Mouse (Mus musculus) embryonic facial prominence, embryonic 13.5 days (tissue): Measurements from ENCODE around the gene Egfem1. TPM values are rescaled to one million over a fixed set of nuclear protein-coding genes. Genes with fewer than 3 reads are reported as not detected.
A peak's percentile ranks its signal among the peaks of the same experiment; 100 is the strongest.

Source experiments
- ATAC-seq: fragments of 200-750 bp; cut with Nextera tagmentation; 2 replicates; pipeline ENCODE4 v1.8.0; 2017; ENCODE audit warnings: low read depth; ENCODE audit not compliant: insufficient number of reproducible peaks, insufficient read depth, low FRiP score, low TSS enrichment
- H3K27ac ChIP-seq: fragments of 300-500 bp; sonication (generic); 2 replicates; pipeline ENCODE4 v1.5.1; 2015; ENCODE audit warnings: moderate library complexity, mild to moderate bottlenecking, inconsistent platforms
- H3K27me3 ChIP-seq: fragments of 300-500 bp; sonication (generic); 2 replicates; pipeline ENCODE4 v1.6.1; 2015; ENCODE audit warnings: mild to moderate bottlenecking, inconsistent platforms
- H3K36me3 ChIP-seq: fragments of 300-500 bp; sonication (generic); 2 replicates; pipeline ENCODE4 v1.6.1; 2015; ENCODE audit warnings: mild to moderate bottlenecking, inconsistent platforms
- H3K4me1 ChIP-seq: fragments of 300-500 bp; sonication (generic); 2 replicates; pipeline ENCODE4 v1.6.1; 2015; ENCODE audit warnings: inconsistent platforms
- H3K4me2 ChIP-seq: fragments of 300-500 bp; sonication (generic); 2 replicates; pipeline ENCODE4 v1.6.1; 2015; ENCODE audit warnings: moderate library complexity, mild to moderate bottlenecking, inconsistent platforms
- H3K4me3 ChIP-seq: fragments of 300-500 bp; sonication (generic); 2 replicates; pipeline ENCODE4 v1.5.1; 2015; ENCODE audit warnings: mild to moderate bottlenecking, inconsistent platforms
- H3K9ac ChIP-seq: fragments of 300-500 bp; sonication (generic); 2 replicates; pipeline ENCODE4 v1.6.1; 2015; ENCODE audit warnings: mild to moderate bottlenecking, inconsistent platforms
- H3K9me3 ChIP-seq: fragments of 300-500 bp; sonication (generic); 2 replicates; pipeline ENCODE4 v1.6.1; 2016; ENCODE audit warnings: inconsistent platforms
- WGBS: fragments of 180-500 bp; shearing (Covaris S2); methylation state at CpG from one replicate; pipeline ENCODE4 v1.1.7; 2015; ENCODE audit warnings: mixed read lengths; 5-methylcytosine and 5-hydroxymethylcytosine counted together
- polyA plus RNA-seq: library from polyadenylated mRNA; unstranded; fragments of >200 nt; fragmentation: Nextera tagmentation; extraction: Ambion mirVana; gene quantifications from 2 replicates; pipeline ENCODE4 v1.2.1, GENCODE M21; 2015

Gene Egfem1
- polyA plus RNA-seq, 1 experiment from 2014 or later = 1.4 TPM

- Histone ChIP-seq H3K9me3 (no peaks in the 10 kb centered on the region), H3K27me3 (peaks cover 81% of the 10 kb centered on the region), H3K4me3 (peak overlapping the region; percentile 51), H3K4me2 (peak overlapping the region; percentile 94), H3K9ac (peak overlapping the region; percentile 51; the same call in 1 of the 2 replicates), H3K36me3 (no peaks in the 10 kb centered on the region), H3K27ac (no peak overlapping the region), H3K4me1 (peaks cover 20% of the 10 kb centered on the region)
- peak; percentile 71 for ATAC-seq
- WGBS = under 1% methylated on average over 50 of the region's 59 CpGs
Observed at GRCm38 (mm10) chr3:29082296-29082995, 623 bp downstream of the Egfem1 start.

GRCm38 (mm10) chr3:29082996-29083350, 1.1 kb downstream of the Egfem1 start:
- WGBS = 6% methylated on average over 12 of the region's 12 CpGs
- 0 out of 2 replicates have a peak overlapping the region, but pooled peaks have one; percentile 51 for H3K9ac ChIP-seq

GRCm38 (mm10) chr3:29098467-29098866, 16.6 kb downstream of the Egfem1 start:
- Histone ChIP-seq H3K9ac (no peak overlapping the region), H3K36me3 (no peaks in the 10 kb centered on the region), H3K9me3 (no peaks in the 10 kb centered on the region), H3K4me3 (no peak overlapping the region), H3K4me2 (no peak overlapping the region), H3K27me3 (no peaks in the 10 kb centered on the region), H3K27ac (no peak overlapping the region), H3K4me1 (no peaks in the 10 kb centered on the region)
- ATAC-seq = no peak
- 66% methylated on average over 2 of the region's 2 CpGs for WGBS

More at GRCm38 (mm10) chr3:29082996-29083350, 1.1 kb downstream of the Egfem1 start:
- H3K9me3 ChIP-seq = no peaks in the 10 kb centered on the region
- peaks cover 81% of the 10 kb centered on the region for H3K27me3 ChIP-seq
- no peak overlapping the region for H3K27ac ChIP-seq
- peak overlapping the region; percentile 51 for H3K4me3 ChIP-seq
- H3K4me2 ChIP-seq = peak overlapping the region; percentile 94
- H3K36me3 ChIP-seq = no peaks in the 10 kb centered on the region
- H3K4me1 ChIP-seq = peaks cover 20% of the 10 kb centered on the region
- no peak for ATAC-seq

GRCm38 (mm10) chr3:29106016-29106723, 24.3 kb downstream of the Egfem1 start:
- H3K27me3 ChIP-seq = no peaks in the 10 kb centered on the region
- no peak overlapping the region for H3K9ac ChIP-seq
- H3K9me3 ChIP-seq = no peaks in the 10 kb centered on the region
- no peak overlapping the region for H3K4me3 ChIP-seq
- ATAC-seq = no peak
- no peak overlapping the region for H3K4me2 ChIP-seq
- H3K27ac ChIP-seq = no peak overlapping the region
- 70% methylated on average over 3 of the region's 3 CpGs for whole genome bisulfite sequencing
- H3K4me1 ChIP-seq = no peaks in the 10 kb centered on the region
- H3K36me3 ChIP-seq = no peaks in the 10 kb centered on the region

GRCm38 (mm10) chr3:29107134-29107533, 25.3 kb downstream of the Egfem1 start:
- no peak for ATAC-seq
- Histone ChIP-seq H3K4me3 (no peak overlapping the region), H3K4me2 (no peak overlapping the region), H3K9ac (no peak overlapping the region), H3K36me3 (no peaks in the 10 kb centered on the region), H3K9me3 (no peaks in the 10 kb centered on the region), H3K4me1 (no peaks in the 10 kb centered on the region), H3K27me3 (no peaks in the 10 kb centered on the region), H3K27ac (no peak overlapping the region)
- WGBS = 76% methylated on average over 1 of the region's 1 CpGs

GRCm38 (mm10) chr3:29110321-29110720, 28.5 kb downstream of the Egfem1 start:
- 82% methylated on average over 2 of the region's 2 CpGs for WGBS
- no peaks in the 10 kb centered on the region for H3K9me3 ChIP-seq
- H3K4me2 ChIP-seq = no peak overlapping the region
- H3K4me3 ChIP-seq = no peak overlapping the region
- ATAC-seq = no peak
- H3K4me1 ChIP-seq = no peaks in the 10 kb centered on the region
- H3K27ac ChIP-seq = no peak overlapping the region
- H3K9ac ChIP-seq = no peak overlapping the region
- H3K27me3 ChIP-seq = no peaks in the 10 kb centered on the region
- H3K36me3 ChIP-seq = no peaks in the 10 kb centered on the region

GRCm38 (mm10) chr3:29114517-29114916, 32.7 kb downstream of the Egfem1 start:
- no peak overlapping the region for H3K27ac ChIP-seq
- H3K4me2 ChIP-seq = no peak overlapping the region
- H3K4me1 ChIP-seq = no peaks in the 10 kb centered on the region
- no peaks in the 10 kb centered on the region for H3K27me3 ChIP-seq
- no peaks in the 10 kb centered on the region for H3K9me3 ChIP-seq
- no peak overlapping the region for H3K9ac ChIP-seq
- H3K4me3 ChIP-seq = no peak overlapping the region
- ATAC-seq = no peak
- no peaks in the 10 kb centered on the region for H3K36me3 ChIP-seq
- 81% methylated on average over 3 of the region's 3 CpGs for WGBS

GRCm38 (mm10) chr3:29117379-29117778, 35.6 kb downstream of the Egfem1 start:
- Histone ChIP-seq H3K27me3 (no peaks in the 10 kb centered on the region), H3K4me2 (no peak overlapping the region), H3K36me3 (no peaks in the 10 kb centered on the region), H3K27ac (no peak overlapping the region), H3K9ac (no peak overlapping the region), H3K9me3 (no peaks in the 10 kb centered on the region), H3K4me1 (no peaks in the 10 kb centered on the region), H3K4me3 (no peak overlapping the region)
- WGBS = 49% methylated on average over 1 of the region's 1 CpGs
- no peak for ATAC-seq

GRCm38 (mm10) chr3:29122556-29122955, 40.7 kb downstream of the Egfem1 start:
- H3K4me3 ChIP-seq = no peak overlapping the region
- H3K27ac ChIP-seq = no peak overlapping the region
- no peaks in the 10 kb centered on the region for H3K36me3 ChIP-seq
- no peaks in the 10 kb centered on the region for H3K9me3 ChIP-seq
- ATAC-seq = no peak
- no peak overlapping the region for H3K9ac ChIP-seq
- no peak overlapping the region for H3K4me2 ChIP-seq
- WGBS = 63% methylated on average over 1 of the region's 1 CpGs
- no peaks in the 10 kb centered on the region for H3K27me3 ChIP-seq
- no peaks in the 10 kb centered on the region for H3K4me1 ChIP-seq

GRCm38 (mm10) chr3:29132054-29132931, 50.5 kb downstream of the Egfem1 start:
- H3K36me3 ChIP-seq = no peaks in the 10 kb centered on the region
- H3K4me2 ChIP-seq = no peak overlapping the region
- H3K9ac ChIP-seq = no peak overlapping the region
- peaks cover 10% of the 10 kb centered on the region for H3K4me1 ChIP-seq
- 81% methylated on average over 2 of the region's 2 CpGs for WGBS
- peaks cover 13% of the 10 kb centered on the region for H3K27me3 ChIP-seq
- H3K9me3 ChIP-seq = no peaks in the 10 kb centered on the region
- no peak overlapping the region for H3K4me3 ChIP-seq
- ATAC-seq = no peak
- H3K27ac ChIP-seq = no peak overlapping the region

- Histone ChIP-seq H3K27me3 (peaks cover 16% of the 10 kb centered on the region), H3K27ac (no peak overlapping the region), H3K9ac (no peak overlapping the region), H3K4me3 (0 out of 2 replicates have a peak overlapping the region, but pooled peaks have one; percentile 3), H3K9me3 (no peaks in the 10 kb centered on the region), H3K4me2 (peak overlapping the region; percentile 38), H3K36me3 (no peaks in the 10 kb centered on the region), H3K4me1 (peaks cover 10% of the 10 kb centered on the region)
- no peak for ATAC-seq
- 50% methylated on average over 11 of the region's 11 CpGs for WGBS
Observed at GRCm38 (mm10) chr3:29134509-29134908, 52.7 kb downstream of the Egfem1 start.
